7 mouse cellular contexts compared by ENCODE assay signal in the genomic region with DNA sequence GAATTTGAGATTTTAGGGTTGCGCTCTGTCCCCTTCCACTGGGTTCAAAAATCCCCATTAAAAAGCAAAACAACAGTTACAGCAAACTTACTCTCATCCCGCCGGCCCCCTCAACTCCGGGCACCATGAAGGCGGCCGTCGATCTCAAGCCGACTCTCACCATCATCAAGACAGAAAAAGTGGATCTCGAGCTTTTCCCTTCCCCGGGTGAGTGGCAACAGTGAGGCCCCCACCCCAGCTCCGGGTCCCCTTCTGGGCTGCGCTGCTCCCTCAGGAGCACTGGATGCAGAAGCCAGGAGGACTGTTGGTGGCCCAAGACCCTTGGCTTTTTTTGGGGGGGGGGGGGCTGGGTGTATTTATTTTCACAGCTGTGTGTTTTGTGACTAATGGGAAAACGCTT.
DNase-seq lines count a peak whose midpoint lies in the region; ATAC-seq and TF ChIP-seq lines count a peak whose summit lies in the region.

No protein-coding gene starts in this region.

- no peak overlapping the region for H3K27ac ChIP-seq in forebrain, embryonic 11.5 days (ENCODE audit: low read depth, low read length)
- H3K27ac ChIP-seq in limb, embryonic 14.5 days (replicated peaks; ENCODE audit: low read depth, low read length): peak overlapping the region; percentile 90
- peak overlapping the region; percentile 93 for H3K27ac ChIP-seq in stomach, embryonic 15.5 days

- peak overlapping the region; percentile 45 for H3K9ac ChIP-seq in forebrain, embryonic 11.5 days (ENCODE audit: low read length)
- H3K9ac ChIP-seq in limb, embryonic 14.5 days (ENCODE audit: low read depth, low read length, severe bottlenecking): peak overlapping the region; percentile 72
- H3K9ac ChIP-seq in stomach, embryonic 15.5 days: peak overlapping the region; percentile 55

- no peak for DNase-seq in forebrain, embryonic 11.5 days (ENCODE audit: low spot score)
- DNase-seq in limb, embryonic 14.5 days (ENCODE audit: low spot score): no peak
- DNase-seq in urinary bladder, postnatal 36 days (ENCODE audit: low spot score in 2 of 2): no peak
- no peak for DNase-seq in spleen, postnatal 36 days (ENCODE audit: low spot score in 2 of 2)

- peaks cover 19% of the 10 kb centered on the region for H3K4me1 ChIP-seq in megakaryocyte, embryonic 14.5 days
- peaks cover 5% of the 10 kb centered on the region; the same call in 1 of the 2 replicates for H3K4me1 ChIP-seq in forebrain, embryonic 11.5 days (replicated peaks; ENCODE audit: control insufficient read depth, insufficient read depth, low read length)
- H3K4me1 ChIP-seq in limb, embryonic 14.5 days (ENCODE audit: control insufficient read depth, insufficient read depth, low read length): peaks cover 13% of the 10 kb centered on the region
- peaks cover 7% of the 10 kb centered on the region; the same call in 1 of the 2 replicates for H3K4me1 ChIP-seq in stomach, embryonic 15.5 days

- TF ChIP-seq POLR2A in limb, embryonic 14.5 days (IDR thresholded peaks at IDR 0.05; ENCODE audit: borderline replicate concordance, extremely low read depth, insufficient read depth, insufficient read length): no peak

- peak overlapping the region; percentile 96 for H3K4me3 ChIP-seq in megakaryocyte, embryonic 14.5 days (replicated peaks)
- peak overlapping the region; percentile 40 for H3K4me3 ChIP-seq in forebrain, embryonic 11.5 days (ENCODE audit: low read depth, low read length)
- peak overlapping the region; percentile 70 for H3K4me3 ChIP-seq in limb, embryonic 14.5 days (replicated peaks; ENCODE audit: low read length)
- peak overlapping the region; percentile 72 for H3K4me3 ChIP-seq in stomach, embryonic 15.5 days (replicated peaks)

- peaks cover 74% of the 10 kb centered on the region for H3K27me3 ChIP-seq in megakaryocyte, embryonic 14.5 days (replicated peaks)
- peaks cover 83% of the 10 kb centered on the region for H3K27me3 ChIP-seq in forebrain, embryonic 11.5 days (ENCODE audit: control insufficient read depth, insufficient read depth, low read length)
- no peaks in the 10 kb centered on the region for H3K27me3 ChIP-seq in limb, embryonic 14.5 days (ENCODE audit: control insufficient read depth, insufficient read depth, low read length)
- H3K27me3 ChIP-seq in stomach, embryonic 15.5 days (replicated peaks): no peaks in the 10 kb centered on the region

- H3K9me3 ChIP-seq in megakaryocyte, embryonic 14.5 days: no peaks in the 10 kb centered on the region
- H3K9me3 ChIP-seq in forebrain, embryonic 11.5 days (ENCODE audit: control insufficient read depth, low read length): no peaks in the 10 kb centered on the region
- no peaks in the 10 kb centered on the region for H3K9me3 ChIP-seq in limb, embryonic 14.5 days (ENCODE audit: control insufficient read depth, low read length)
- no peaks in the 10 kb centered on the region for H3K9me3 ChIP-seq in stomach, embryonic 15.5 days

- H3K36me3 ChIP-seq in megakaryocyte, embryonic 14.5 days (replicated peaks; ENCODE audit: low read length): no peaks in the 10 kb centered on the region
- H3K36me3 ChIP-seq in forebrain, embryonic 11.5 days (ENCODE audit: control insufficient read depth, insufficient read depth, low read length): no peaks in the 10 kb centered on the region
- no peaks in the 10 kb centered on the region for H3K36me3 ChIP-seq in limb, embryonic 14.5 days (ENCODE audit: control insufficient read depth, insufficient read depth, low read length)
- H3K36me3 ChIP-seq in stomach, embryonic 15.5 days: no peaks in the 10 kb centered on the region

- under 1% methylated on average over 13 of the region's 13 CpGs for WGBS in forebrain, embryonic 11.5 days
- WGBS in limb, embryonic 14.5 days: 0% methylated on average over 13 of the region's 13 CpGs
- WGBS in stomach, embryonic 15.5 days: under 1% methylated on average over 13 of the region's 13 CpGs

- H3K4me2 ChIP-seq in forebrain, embryonic 11.5 days (ENCODE audit: low read depth, low read length, severe bottlenecking): peak overlapping the region; percentile 64
- peak overlapping the region; percentile 82 for H3K4me2 ChIP-seq in limb, embryonic 14.5 days (replicated peaks; ENCODE audit: low read depth, low read length, severe bottlenecking)
- peak overlapping the region; percentile 91 for H3K4me2 ChIP-seq in stomach, embryonic 15.5 days

- no peak for ATAC-seq in megakaryocyte, adult 5-6 weeks (ENCODE audit: poor library complexity, severe bottlenecking)
- ATAC-seq in forebrain, embryonic 11.5 days (replicated peaks; ENCODE audit: low FRiP score): peak; percentile 49
- peak; percentile 35 for ATAC-seq in limb, embryonic 14.5 days (ENCODE audit: low FRiP score, low read depth)
- peak; percentile 8; the same call in 1 of the 2 replicates for ATAC-seq in stomach, embryonic 15.5 days (ENCODE audit: insufficient read depth, low FRiP score, low read depth)

Comparison
In these comparisons a context has a peak if more than half of its experiments do, and no peak if none do; other contexts are left out.
1. H3K4me3 ChIP-seq: peak in every context shown above with its lines; median percentile 96 in megakaryocyte, embryonic 14.5 days; 72 in stomach, embryonic 15.5 days; 70 in limb, embryonic 14.5 days; 40 in forebrain, embryonic 11.5 days.